Mouse (Mus musculus): Measurements from ENCODE around the gene Selenos. TPM values are rescaled to one million over a fixed set of nuclear protein-coding genes. Genes with fewer than 3 reads are reported as not detected.

Gene Selenos
- total and polyA plus RNA-seq, 3 experiments: 79.9 to 103 TPM; not detected in 1

- no peak for TF ChIP-seq MAFK (IDR thresholded peaks at IDR 0.05; ENCODE audit: borderline replicate concordance, low read depth, low read length)
- TF ChIP-seq MAX (IDR thresholded peaks at IDR 0.05; ENCODE audit: low read length): peak; percentile 76
- TF ChIP-seq MAZ (IDR thresholded peaks at IDR 0.05; ENCODE audit: low read depth, low read length): peak; percentile 82
- TF ChIP-seq CHD2 (IDR thresholded peaks at IDR 0.05; ENCODE audit: low read length): no peak
- TF ChIP-seq POLR2AphosphoS2 (IDR thresholded peaks at IDR 0.05; ENCODE audit: low read length): no peak
Measured at GRCm38 (mm10) chr7:66108961-66109854, 29.8 kb downstream of the Selenos start, which contains the start of gene Chsy1 (continued).

- peak; percentile 63 for DNase-seq (ENCODE audit: low read depth, low spot score)
- H3K9me3 ChIP-seq (replicated peaks; ENCODE audit: insufficient read depth, low read length): no peaks in the 10 kb centered on the region
- H3K9ac ChIP-seq (ENCODE audit: control insufficient read depth, low read depth, low read length, poor library complexity, severe bottlenecking): peak overlapping the region; percentile 80
- H3K4me3 ChIP-seq (ENCODE audit: control insufficient read depth in 1 of 2, insufficient read depth in 1 of 2, low read depth in 2 of 2, low read length in 2 of 2): peak overlapping the region; percentile 54 to 84
- no peaks in the 10 kb centered on the region for H3K27me3 ChIP-seq (ENCODE audit: control insufficient read depth in 1 of 2, insufficient read depth in 2 of 2, low read length in 2 of 2)
- peaks cover 24% of the 10 kb centered on the region for H3K79me2 ChIP-seq (ENCODE audit: control insufficient read depth, insufficient read depth, low read length, poor library complexity)
- TF ChIP-seq MYB (IDR thresholded peaks at IDR 0.05; ENCODE audit: low read depth, low read length) (no peak), ZC3H11A (IDR thresholded peaks at IDR 0.05; ENCODE audit: low read depth, low read length) (no peak), TBP (IDR thresholded peaks at IDR 0.05; ENCODE audit: low read depth, low read length) (no peak), MAZ (IDR thresholded peaks at IDR 0.05; ENCODE audit: low read depth, low read length) (no peak), TCF12 (IDR thresholded peaks at IDR 0.05; ENCODE audit: low read depth, low read length) (no peak), SIN3A (IDR thresholded peaks at IDR 0.05; ENCODE audit: low read length) (no peak), NRF1 (IDR thresholded peaks at IDR 0.05; ENCODE audit: insufficient read depth, low read depth, low read length, poor library complexity, severe bottlenecking) (no peak), JUND (IDR thresholded peaks at IDR 0.05; ENCODE audit: low read depth, low read length) (no peak), SMC3 (IDR thresholded peaks at IDR 0.05; ENCODE audit: low read depth, low read length) (no peak), MXI1 (IDR thresholded peaks at IDR 0.05; ENCODE audit: low read depth, low read length) (no peak), BHLHE40 (IDR thresholded peaks at IDR 0.05; ENCODE audit: borderline replicate concordance, low read depth, low read length) (no peak), KAT2A (conservative IDR thresholded peaks at IDR 0.05; ENCODE audit: low read depth, low read length) (no peak), MAFK (IDR thresholded peaks at IDR 0.05; ENCODE audit: borderline replicate concordance, low read depth, low read length) (no peak), E2F4 (IDR thresholded peaks at IDR 0.05; ENCODE audit: borderline replicate concordance, low read depth, low read length) (no peak), GATA1 (IDR thresholded peaks at IDR 0.05; ENCODE audit: low read depth, low read length) (no peak), CHD2 (IDR thresholded peaks at IDR 0.05; ENCODE audit: low read length) (no peak), POLR2AphosphoS2 (IDR thresholded peaks at IDR 0.05; ENCODE audit: low read length) (no peak), UBTF (IDR thresholded peaks at IDR 0.05; ENCODE audit: borderline replicate concordance, insufficient read depth, low read depth, low read length) (no peak), ELF1 (IDR thresholded peaks at IDR 0.05; ENCODE audit: low read depth, low read length) (no peak), TAL1 (IDR thresholded peaks at IDR 0.05; ENCODE audit: low read length) (no peak)
- H3K36me3 ChIP-seq (ENCODE audit: control insufficient read depth in 1 of 2, insufficient read depth in 2 of 2, low read length in 2 of 2): peaks cover 0 to 20% of the 10 kb centered on the region in 2 experiments; a peak in 2 of 4 replicates
- H3K27ac ChIP-seq (ENCODE audit: control insufficient read depth, low read depth, low read length): no peak overlapping the region; the same call in 1 of the 2 replicates
- H3K4me1 ChIP-seq (ENCODE audit: control insufficient read depth in 1 of 2, insufficient read depth in 2 of 2, low read length in 2 of 2): peaks cover 5 to 32% of the 10 kb centered on the region in 2 experiments
Measured at GRCm38 (mm10) chr7:66109855-66110635, 30.6 kb downstream of the Selenos start.
